Mouse (Mus musculus): ENCODE data around the gene Gm28035. TPM values are rescaled to one million over a fixed set of nuclear protein-coding genes. Genes with fewer than 3 reads are reported as not detected.

The Gm28035 gene
- polyA plus RNA-seq, 1 experiment, result 8.6 TPM

GRCm38 (mm10) chr2:30263811-30264210 is 23.4 kb downstream of the Gm28035 start:
- H3K27ac ChIP-seq (ENCODE audit: insufficient read depth, low read length), result peak overlapping the region; percentile 48
- H3K4me1 ChIP-seq (ENCODE audit: control insufficient read depth, insufficient read depth, low read length), result peaks cover 54% of the 10 kb centered on the region
- no peak overlapping the region for H3K4me3 ChIP-seq (replicated peaks; ENCODE audit: insufficient read depth, low read depth, low read length)
- no peak for DNase-seq
- H3K27me3 ChIP-seq (ENCODE audit: control insufficient read depth, insufficient read depth, low read length), result no peaks in the 10 kb centered on the region
- 68% methylated on average over 6 of the region's 6 CpGs for WGBS
- no peak for TF ChIP-seq POLR2A (IDR thresholded peaks at IDR 0.05; ENCODE audit: borderline replicate concordance, insufficient read depth, low read length)

DNA sequence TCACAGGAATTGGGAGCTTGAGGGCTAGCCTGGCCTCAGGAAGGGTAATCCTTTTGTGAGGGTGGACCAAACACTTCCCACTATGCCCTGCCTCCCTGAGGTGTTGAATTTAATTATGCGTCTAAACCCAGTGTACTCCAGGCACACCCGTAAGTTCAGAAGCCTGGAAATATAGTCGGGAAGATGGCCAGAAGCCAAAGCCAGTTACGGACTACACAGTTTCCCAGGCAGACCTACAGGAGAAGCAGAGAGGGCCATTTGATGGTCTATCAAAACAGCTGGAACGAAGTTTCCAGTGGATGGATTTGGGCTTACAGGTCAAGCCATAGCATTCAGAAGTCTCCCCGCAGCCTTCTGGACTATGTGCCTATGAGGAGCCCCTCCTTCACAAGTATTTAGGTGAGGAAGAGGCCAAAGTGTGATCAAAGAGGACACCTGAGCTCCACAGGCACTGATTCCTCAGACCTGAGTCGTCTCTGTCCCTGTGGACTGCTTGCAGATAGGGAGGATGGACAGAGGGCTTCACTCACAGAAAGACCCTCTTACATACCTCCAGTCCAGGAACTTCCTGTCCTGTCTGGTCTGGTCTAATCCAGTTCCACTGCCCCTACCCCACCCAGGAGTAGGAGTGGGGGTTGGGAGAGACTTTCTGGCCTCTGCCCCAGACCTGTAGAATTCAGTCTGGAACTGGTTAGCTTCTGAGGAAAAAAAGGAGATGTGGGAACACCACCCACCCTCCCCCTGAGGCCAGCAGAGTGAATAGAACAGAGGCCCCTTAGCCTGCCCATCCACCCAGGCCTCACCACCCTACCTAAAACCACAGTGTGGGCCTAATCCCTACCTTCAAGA is 24.5 kb downstream of the Gm28035 start:
- Histone ChIP-seq H3K4me1 (ENCODE audit: control insufficient read depth, insufficient read depth, low read length) (peaks cover 52% of the 10 kb centered on the region), H3K4me3 (replicated peaks; ENCODE audit: insufficient read depth, low read depth, low read length) (no peak overlapping the region), H3K27ac (ENCODE audit: insufficient read depth, low read length) (peak overlapping the region; percentile 85), H3K27me3 (ENCODE audit: control insufficient read depth, insufficient read depth, low read length) (no peaks in the 10 kb centered on the region)
- WGBS, result 44% methylated on average over 7 of the region's 7 CpGs
- TF ChIP-seq POLR2A (IDR thresholded peaks at IDR 0.05; ENCODE audit: borderline replicate concordance, insufficient read depth, low read length) (no peak), CTCF (IDR thresholded peaks at IDR 0.05; ENCODE audit: borderline replicate concordance, insufficient read depth, low read depth, low read length) (no peak)
- no peak for DNase-seq

DNA sequence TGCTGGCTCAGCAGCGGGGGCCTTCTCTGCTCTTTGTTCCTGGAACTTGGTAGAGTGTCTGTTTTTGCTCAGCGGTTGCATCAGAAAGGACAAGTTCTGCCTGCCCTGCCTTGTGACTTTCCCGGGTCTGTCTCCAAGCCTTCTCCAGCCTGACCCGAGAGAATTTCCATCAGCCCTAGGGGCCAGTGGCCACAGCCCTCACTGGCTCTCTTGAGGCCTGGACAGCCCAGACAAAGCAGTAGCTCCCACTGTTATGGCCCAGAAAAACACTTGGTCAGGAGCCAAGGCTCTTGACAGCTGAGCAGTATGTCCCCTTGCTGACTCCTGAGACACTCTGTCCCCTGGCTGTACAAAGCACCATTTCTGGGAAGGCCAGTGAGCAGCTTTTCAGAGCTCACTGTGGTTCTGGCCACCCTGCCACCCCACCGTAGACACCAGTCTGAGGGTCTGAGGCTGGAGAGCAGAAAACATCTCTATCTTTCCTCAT is 25.4 kb downstream of the Gm28035 start, which contains the start of gene Phyhd1:
Gene Phyhd1 (plus strand): TSS at position 437 of the 487 bp plus-strand sequence.
- peak within 1 kb of the TSS; percentile 85 for H3K27ac ChIP-seq (ENCODE audit: insufficient read depth, low read length)
- TF ChIP-seq POLR2A (IDR thresholded peaks at IDR 0.05; ENCODE audit: borderline replicate concordance, insufficient read depth, low read length) (no peak), CTCF (IDR thresholded peaks at IDR 0.05; ENCODE audit: borderline replicate concordance, insufficient read depth, low read depth, low read length) (no peak)
- H3K4me1 ChIP-seq (ENCODE audit: control insufficient read depth, insufficient read depth, low read length), result peaks cover 52% of the 10 kb centered on the region
- H3K27me3 ChIP-seq (ENCODE audit: control insufficient read depth, insufficient read depth, low read length), result no peaks in the 10 kb centered on the region
- DNase-seq, result peak; percentile 69 to 84
- 16% methylated on average over 5 of the region's 5 CpGs for WGBS
- no peak within 1 kb of the TSS for H3K4me3 ChIP-seq (replicated peaks; ENCODE audit: insufficient read depth, low read depth, low read length)

DNA sequence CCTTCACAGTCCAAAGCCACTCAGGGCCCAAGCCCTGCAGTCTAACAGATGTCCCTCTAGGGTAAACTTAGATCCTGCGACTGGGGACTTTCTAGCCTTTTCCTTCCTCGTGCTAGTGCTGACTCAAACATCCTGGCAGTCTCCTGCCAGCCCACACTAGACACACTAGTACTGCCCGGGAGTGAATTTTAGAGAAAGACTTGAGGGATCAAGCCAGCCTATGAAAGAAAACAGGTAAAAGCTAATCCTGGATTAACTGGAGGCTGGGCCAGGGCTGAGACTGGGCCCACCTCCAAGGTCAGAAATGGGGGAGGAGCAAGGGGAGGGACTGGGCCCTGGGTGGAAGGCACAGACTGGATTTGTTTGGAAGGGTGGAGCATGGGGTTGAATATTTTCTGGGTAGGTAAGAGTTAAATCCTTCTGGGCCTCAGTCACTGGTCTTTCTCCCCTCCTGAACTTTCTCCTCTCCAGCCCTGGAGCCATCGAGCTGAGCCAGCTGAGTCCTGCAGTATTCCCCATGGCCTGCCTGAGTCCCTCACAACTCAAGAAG is 26.1 kb downstream of the Gm28035 start:
- TF ChIP-seq CTCF (IDR thresholded peaks at IDR 0.05; ENCODE audit: borderline replicate concordance, insufficient read depth, low read depth, low read length), result no peak
- TF ChIP-seq POLR2A (IDR thresholded peaks at IDR 0.05; ENCODE audit: borderline replicate concordance, insufficient read depth, low read length), result no peak
- peaks cover 49% of the 10 kb centered on the region for H3K4me1 ChIP-seq (ENCODE audit: control insufficient read depth, insufficient read depth, low read length)
- H3K4me3 ChIP-seq (replicated peaks; ENCODE audit: insufficient read depth, low read depth, low read length), result no peak overlapping the region
- H3K27me3 ChIP-seq (ENCODE audit: control insufficient read depth, insufficient read depth, low read length), result no peaks in the 10 kb centered on the region
- WGBS, result 17% methylated on average over 4 of the region's 4 CpGs
- H3K27ac ChIP-seq (ENCODE audit: insufficient read depth, low read length), result peak overlapping the region; percentile 85
- DNase-seq, result peak; percentile 52 to 53

DNA sequence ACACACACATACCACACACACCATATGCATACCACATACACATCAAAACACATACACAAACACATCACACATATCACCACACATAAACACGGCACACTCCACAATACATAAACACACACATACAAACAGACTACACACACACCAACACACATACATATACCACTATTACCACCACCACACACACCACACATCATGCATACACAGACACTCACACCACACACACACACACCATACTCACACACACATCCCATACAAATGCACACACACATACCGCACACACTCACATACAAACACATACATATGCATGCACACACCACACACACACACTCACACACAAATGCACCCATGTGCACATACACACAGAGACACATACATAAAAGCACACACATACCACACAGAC is 27.1 kb downstream of the Gm28035 start:
- no peak for DNase-seq
- 95% methylated on average over 2 of the region's 2 CpGs for WGBS
- H3K27ac ChIP-seq (ENCODE audit: insufficient read depth, low read length), result no peak overlapping the region

DNA sequence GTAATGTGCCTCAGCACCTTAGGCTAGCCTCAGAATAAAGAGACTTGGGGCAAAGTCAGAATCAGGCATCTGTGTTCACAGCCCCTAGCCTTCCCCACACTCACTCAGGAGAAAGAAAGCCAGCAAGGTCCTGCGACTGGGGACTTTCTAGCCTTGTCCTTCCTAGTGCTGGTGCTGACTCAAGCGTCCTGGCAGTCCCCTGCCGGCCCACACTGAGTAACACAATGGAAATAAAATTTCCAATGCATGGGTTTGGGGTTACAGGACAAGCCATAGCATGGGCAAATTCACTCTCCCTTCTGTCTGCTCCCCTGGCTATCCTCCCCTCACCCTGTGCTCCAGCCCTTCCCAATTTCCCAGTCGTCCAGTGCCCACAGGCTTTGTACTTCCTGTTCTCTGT is 28.0 kb downstream of the Gm28035 start:
- H3K27me3 ChIP-seq (ENCODE audit: control insufficient read depth, insufficient read depth, low read length), result no peaks in the 10 kb centered on the region
- 70% methylated on average over 4 of the region's 4 CpGs for WGBS
- no peak for DNase-seq
- no peak overlapping the region for H3K4me3 ChIP-seq (replicated peaks; ENCODE audit: insufficient read depth, low read depth, low read length)
- H3K27ac ChIP-seq (ENCODE audit: insufficient read depth, low read length), result no peak overlapping the region
- peaks cover 31% of the 10 kb centered on the region for H3K4me1 ChIP-seq (ENCODE audit: control insufficient read depth, insufficient read depth, low read length)
- TF ChIP-seq POLR2A (IDR thresholded peaks at IDR 0.05; ENCODE audit: borderline replicate concordance, insufficient read depth, low read length), result no peak
- TF ChIP-seq CTCF (IDR thresholded peaks at IDR 0.05; ENCODE audit: borderline replicate concordance, insufficient read depth, low read depth, low read length), result no peak

More for the DNA sequence above, 27.1 kb downstream of the Gm28035 start:
- no peak for TF ChIP-seq CTCF (IDR thresholded peaks at IDR 0.05; ENCODE audit: borderline replicate concordance, insufficient read depth, low read depth, low read length)
- TF ChIP-seq POLR2A (IDR thresholded peaks at IDR 0.05; ENCODE audit: borderline replicate concordance, insufficient read depth, low read length), result no peak
- Histone ChIP-seq H3K4me3 (replicated peaks; ENCODE audit: insufficient read depth, low read depth, low read length) (no peak overlapping the region), H3K4me1 (ENCODE audit: control insufficient read depth, insufficient read depth, low read length) (peaks cover 39% of the 10 kb centered on the region), H3K27me3 (ENCODE audit: control insufficient read depth, insufficient read depth, low read length) (no peaks in the 10 kb centered on the region)

- H3K27me3 ChIP-seq (ENCODE audit: control insufficient read depth, insufficient read depth, low read length), result no peaks in the 10 kb centered on the region
- H3K4me3 ChIP-seq (replicated peaks; ENCODE audit: insufficient read depth, low read depth, low read length), result no peak overlapping the region
- WGBS, result 75% methylated on average over 17 of the region's 17 CpGs
- TF ChIP-seq POLR2A (IDR thresholded peaks at IDR 0.05; ENCODE audit: borderline replicate concordance, insufficient read depth, low read length), result no peak
- no peak for TF ChIP-seq CTCF (IDR thresholded peaks at IDR 0.05; ENCODE audit: borderline replicate concordance, insufficient read depth, low read depth, low read length)
- DNase-seq, result no peak
- peaks cover 24% of the 10 kb centered on the region for H3K4me1 ChIP-seq (ENCODE audit: control insufficient read depth, insufficient read depth, low read length)
- peak overlapping the region; percentile 48; the same call in 1 of the 2 replicates for H3K27ac ChIP-seq (ENCODE audit: insufficient read depth, low read length)
Observed at GRCm38 (mm10) chr2:30269241-30269990, 29.0 kb downstream of the Gm28035 start.
